Mouse (Mus musculus) heart, embryonic 14.5 days (tissue): ENCODE data around the gene Zfp932. TPM values are rescaled to one million over a fixed set of nuclear protein-coding genes. Genes with fewer than 3 reads are reported as not detected.
A peak's percentile ranks its signal among the peaks of the same experiment; 100 is the strongest.

Experiments
- ATAC-seq: fragments of 200-750 bp; cut with Nextera tagmentation; 2 replicates; pipeline ENCODE4 v1.8.0; 2017; ENCODE audit warnings: low read depth, moderate TSS enrichment; ENCODE audit not compliant: insufficient number of reproducible peaks, insufficient read depth, low FRiP score
- H3K27ac ChIP-seq, 2 experiments: fragments of 200-500 bp in 1 of 2; fragments of 300-500 bp in 1 of 2; sonication (generic) in 1 of 2; replicated peaks in 1 of 2; 2 replicates each; pipeline ENCODE4 v1.5.1; 2012 to 2014; ENCODE audit warnings: low read depth in 2 of 2, low read length in 2 of 2, control low read depth in 1 of 2, mild to moderate bottlenecking in 1 of 2, mixed read lengths in 1 of 2; ENCODE audit not compliant: control insufficient read depth in 1 of 2, insufficient read depth in 1 of 2
- H3K27me3 ChIP-seq: fragments of 300-500 bp; sonication (generic); 2 replicates; pipeline ENCODE4 v1.6.1; 2014; ENCODE audit warnings: mild to moderate bottlenecking, low read length, control low read depth; ENCODE audit not compliant: control insufficient read depth, insufficient read depth
- H3K36me3 ChIP-seq: fragments of 300-500 bp; sonication (generic); 2 replicates; pipeline ENCODE4 v1.6.1; 2014; ENCODE audit warnings: mild to moderate bottlenecking, control low read depth, low read length, mixed read lengths; ENCODE audit not compliant: control insufficient read depth, insufficient read depth
- H3K4me1 ChIP-seq, 2 experiments: fragments of 200-500 bp in 1 of 2; fragments of 300-500 bp in 1 of 2; sonication (generic) in 1 of 2; 2 replicates each; pipeline ENCODE4 v1.6.1; 2012 to 2014; ENCODE audit warnings: low read length in 2 of 2, control low read depth in 1 of 2, mixed read lengths in 1 of 2; ENCODE audit not compliant: control insufficient read depth in 2 of 2, insufficient read depth in 2 of 2
- H3K4me2 ChIP-seq: fragments of 300-500 bp; sonication (generic); 2 replicates; pipeline ENCODE4 v1.6.1; 2014; ENCODE audit warnings: mild to moderate bottlenecking, low read length
- H3K4me3 ChIP-seq, 2 experiments: fragments of 200-500 bp in 1 of 2; fragments of 300-500 bp in 1 of 2; sonication (generic) in 1 of 2; 2 replicates each; pipeline ENCODE4 v1.5.1; 2012 to 2014; ENCODE audit warnings: low read length in 2 of 2, mild to moderate bottlenecking in 2 of 2, control low read depth in 1 of 2, low read depth in 1 of 2, moderate library complexity in 1 of 2; ENCODE audit not compliant: control insufficient read depth in 1 of 2, insufficient read depth in 1 of 2
- H3K9ac ChIP-seq: fragments of 300-500 bp; sonication (generic); 2 replicates; pipeline ENCODE4 v1.6.1; 2014; ENCODE audit warnings: mild to moderate bottlenecking, low read length
- H3K9me3 ChIP-seq: fragments of 300-500 bp; sonication (generic); 2 replicates; pipeline ENCODE4 v1.6.1; 2016; ENCODE audit warnings: low read length, control low read depth; ENCODE audit not compliant: control insufficient read depth
- WGBS: fragments of 180-500 bp; shearing (Covaris S2); extraction: QIAGEN DNeasy Blood & Tissue Kit; methylation state at CpG from one replicate; pipeline ENCODE4 v1.1.7; 2014; 5-methylcytosine and 5-hydroxymethylcytosine counted together
- polyA plus RNA-seq: library from polyadenylated mRNA; unstranded; fragments of >200 nt; fragmentation: Nextera tagmentation; extraction: Ambion mirVana; gene quantifications from 2 replicates; pipeline ENCODE4 v1.2.1, GENCODE M21; 2014

Zfp932 gene
- polyA plus RNA-seq, 1 experiment from 2014 or later, result 12.1 TPM

DNA sequence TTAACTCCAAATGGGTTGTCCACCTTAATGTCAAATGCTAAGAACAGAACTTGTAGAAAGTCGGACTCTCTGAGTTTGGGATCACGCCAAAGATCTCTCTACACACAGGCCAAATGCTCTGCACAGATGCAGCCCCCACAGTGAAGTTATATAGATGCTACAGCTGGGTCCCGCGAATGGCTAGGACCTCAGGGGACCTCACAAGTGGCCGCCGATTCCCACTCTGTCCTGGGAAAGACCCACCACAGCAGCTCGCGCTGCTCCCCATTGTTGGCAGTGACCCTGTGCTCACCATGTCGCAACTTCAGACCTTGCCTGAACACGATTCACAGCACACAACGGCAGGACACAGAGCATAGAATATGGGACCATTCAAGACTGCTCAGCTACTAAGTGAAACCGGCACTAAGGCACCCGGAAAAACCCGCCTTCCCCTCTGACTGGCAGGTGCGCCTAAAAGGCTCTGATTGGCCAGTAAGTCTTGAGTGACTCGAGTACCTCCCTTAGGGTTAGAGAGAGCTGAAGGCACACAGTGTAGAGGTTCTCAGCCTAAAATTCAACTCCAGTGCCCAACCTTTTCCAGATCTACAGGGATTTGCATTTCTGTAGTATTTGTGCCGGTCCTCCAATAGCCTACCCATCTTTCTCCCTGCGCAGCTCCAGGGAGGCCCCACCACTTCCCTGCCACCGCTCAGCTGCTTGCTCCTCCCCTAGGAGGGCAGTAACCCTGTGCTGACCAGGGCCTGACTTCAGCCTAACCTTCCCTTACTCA, 61.5 kb downstream of the Zfp932 start:
- Histone ChIP-seq H3K27me3 (no peaks in the 10 kb centered on the region), H3K27ac (peak overlapping the region in 1 of 2 experiments; percentile 60; a peak in 1 of 4 replicates), H3K4me2 (peak overlapping the region; percentile 54), H3K4me1 (no peaks in the 10 kb centered on the region), H3K9me3 (no peaks in the 10 kb centered on the region), H3K36me3 (no peaks in the 10 kb centered on the region), H3K9ac (peak overlapping the region; percentile 75), H3K4me3 (peak overlapping the region; percentile 58 to 86)
- WGBS, result 3% methylated on average over 19 of the region's 19 CpGs
- ATAC-seq, result peak; percentile 98

Other genes starting within 250 kb of the Zfp932 start
- 3.6 and 3.7 TPM in 2 replicates for gene 4930522L14Rik, start 244.6 kb upstream of the Zfp932 start, polyA plus RNA-seq
- gene Gm15446, start 73.1 kb upstream of the Zfp932 start, polyA plus RNA-seq, result 0.22 and 0.45 TPM in 2 replicates
- 1.3 and 3.9 TPM in 2 replicates for gene Gm17655, start 76.0 kb downstream of the Zfp932 start, polyA plus RNA-seq
- gene Gm35315, start 97.9 kb downstream of the Zfp932 start, polyA plus RNA-seq, result 0.11 and 0.16 TPM in 2 replicates
- gene Plcxd1, start 103.4 kb downstream of the Zfp932 start, polyA plus RNA-seq, result 0.23 and 0.30 TPM in 2 replicates
- 15.9 and 22.0 TPM in 2 replicates for gene Gtpbp6, start 111.7 kb downstream of the Zfp932 start, polyA plus RNA-seq
- gene Zfp605, start 113.6 kb downstream of the Zfp932 start, polyA plus RNA-seq, result 2.4 and 2.7 TPM in 2 replicates
- 29.7 and 32.5 TPM in 2 replicates for gene Chfr, start 139.3 kb downstream of the Zfp932 start, polyA plus RNA-seq
- gene Golga3, start 180.2 kb downstream of the Zfp932 start, polyA plus RNA-seq, result 18.7 and 19.1 TPM in 2 replicates
- 25.4 and 27.3 TPM in 2 replicates for gene Ankle2, start 234.5 kb downstream of the Zfp932 start, polyA plus RNA-seq